Mouse (Mus musculus) neural tube, embryonic 14.5 days (tissue): ENCODE data around the gene Rpl29. TPM values are rescaled to one million over a fixed set of nuclear protein-coding genes. Genes with fewer than 3 reads are reported as not detected.

Experiments
- ATAC-seq: fragments of 200-750 bp; cut with Nextera tagmentation; 2 replicates; pipeline ENCODE4 v1.8.0; 2017; ENCODE audit warnings: low read depth, mild to moderate bottlenecking, moderate TSS enrichment, moderate library complexity
- H3K27ac ChIP-seq: fragments of 300-500 bp; sonication (generic); 2 replicates; pipeline ENCODE4 v1.5.1; 2014; ENCODE audit warnings: low read depth, mild to moderate bottlenecking, control low read depth, low read length, moderate library complexity, mixed read lengths
- H3K27me3 ChIP-seq: fragments of 300-500 bp; sonication (generic); 2 replicates; pipeline ENCODE4 v1.6.1; 2014; ENCODE audit warnings: low read length; ENCODE audit not compliant: control insufficient read depth, insufficient read depth
- H3K36me3 ChIP-seq: fragments of 300-500 bp; sonication (generic); 2 replicates; pipeline ENCODE4 v1.6.1; 2014; ENCODE audit warnings: low read length, mixed read lengths; ENCODE audit not compliant: control insufficient read depth, insufficient read depth
- H3K4me1 ChIP-seq: fragments of 300-500 bp; sonication (generic); 2 replicates; pipeline ENCODE4 v1.6.1; 2014; ENCODE audit warnings: low read length; ENCODE audit not compliant: control insufficient read depth, insufficient read depth
- H3K4me2 ChIP-seq: fragments of 300-500 bp; sonication (generic); 2 replicates; pipeline ENCODE4 v1.6.1; 2014; ENCODE audit warnings: mild to moderate bottlenecking, low read depth, low read length, control low read depth
- H3K4me3 ChIP-seq: fragments of 300-500 bp; sonication (generic); 2 replicates; pipeline ENCODE4 v1.5.1; 2014; ENCODE audit warnings: low read depth, low read length, control low read depth, mixed read lengths
- H3K9ac ChIP-seq: fragments of 300-500 bp; sonication (generic); replicated peaks from 2 replicates; pipeline ENCODE4 v1.6.1; 2014; ENCODE audit warnings: low read depth, mild to moderate bottlenecking, control low read depth, low read length, mixed read lengths
- H3K9me3 ChIP-seq: fragments of 300-500 bp; sonication (generic); 2 replicates; pipeline ENCODE4 v1.6.1; 2016; ENCODE audit warnings: low read length; ENCODE audit not compliant: control insufficient read depth
- WGBS: fragments of 180-500 bp; shearing (Covaris S2); extraction: QIAGEN DNeasy Blood & Tissue Kit; methylation state at CpG from one replicate; pipeline ENCODE4 v1.1.7; 2014; 5-methylcytosine and 5-hydroxymethylcytosine counted together
- polyA plus RNA-seq: library from polyadenylated mRNA; unstranded; fragments of >200 nt; fragmentation: Nextera tagmentation; extraction: Ambion mirVana; gene quantifications from 2 replicates; pipeline ENCODE4 v1.2.1, GENCODE M21; 2014

Rpl29 gene
- polyA plus RNA-seq, 1 experiment from 2014 or later, result 719 TPM

GRCm38 (mm10) chr9:106451899-106452298 lies 22.6 kb downstream of the Rpl29 start:
- Histone ChIP-seq H3K4me2 (no peak overlapping the region; the same call in 1 of the 2 replicates), H3K36me3 (no peaks in the 10 kb centered on the region), H3K9me3 (no peaks in the 10 kb centered on the region), H3K4me1 (peaks cover 43% of the 10 kb centered on the region), H3K27ac (no peak overlapping the region), H3K27me3 (no peaks in the 10 kb centered on the region), H3K4me3 (no peak overlapping the region), H3K9ac (no peak overlapping the region)
- WGBS, result 82% methylated on average over 2 of the region's 2 CpGs
- no peak for ATAC-seq

DNA sequence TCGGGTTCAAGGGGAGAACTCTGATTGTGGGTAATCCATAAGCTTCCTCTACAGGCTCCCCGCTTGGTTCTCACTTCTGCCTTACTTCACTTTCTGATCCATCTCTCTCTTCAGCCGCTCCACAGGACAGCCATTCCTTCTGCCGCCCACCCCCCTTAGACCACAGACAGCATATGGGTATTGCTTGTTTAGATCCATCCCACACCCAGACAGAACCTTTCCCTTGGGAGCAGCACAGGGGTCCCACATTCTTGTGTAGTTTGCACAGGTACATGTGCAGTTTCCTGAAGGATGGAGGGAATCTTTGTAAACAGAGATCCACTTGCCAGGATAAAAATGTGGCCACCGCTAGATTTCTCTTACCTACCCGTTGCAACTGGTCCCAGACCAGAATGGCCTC lies 23.1 kb downstream of the Rpl29 start:
- Histone ChIP-seq H3K9ac (peak overlapping the region; percentile 92; the same call in 1 of the 2 replicates), H3K4me2 (peak overlapping the region; percentile 91; the same call in 1 of the 2 replicates), H3K4me1 (peaks cover 47% of the 10 kb centered on the region), H3K27me3 (no peaks in the 10 kb centered on the region), H3K27ac (no peak overlapping the region), H3K4me3 (peak overlapping the region; percentile 66), H3K9me3 (no peaks in the 10 kb centered on the region), H3K36me3 (no peaks in the 10 kb centered on the region)
- ATAC-seq, result no peak
- 16% methylated on average over 6 of the region's 6 CpGs for WGBS

- ATAC-seq, result no peak
- Histone ChIP-seq H3K4me1 (peaks cover 50% of the 10 kb centered on the region), H3K4me3 (peak overlapping the region; percentile 66)
Measured at GRCm38 (mm10) chr9:106452821-106453220, 23.6 kb downstream of the Rpl29 start.

GRCm38 (mm10) chr9:106453271-106454070 lies 24.2 kb downstream of the Rpl29 start, which contains the start of gene Pcbp4:
TSS of gene Pcbp4 (plus strand) at chr9:106453291.
- peak; percentile 63 for ATAC-seq
- WGBS, result under 1% methylated on average over 49 of the region's 74 CpGs
- peaks cover 47% of the 10 kb centered on the region for H3K4me1 ChIP-seq

More at GRCm38 (mm10) chr9:106452821-106453220, 23.6 kb downstream of the Rpl29 start:
- Histone ChIP-seq H3K27me3 (no peaks in the 10 kb centered on the region), H3K36me3 (no peaks in the 10 kb centered on the region), H3K4me2 (peak overlapping the region; percentile 91), H3K27ac (peak overlapping the region; percentile 92), H3K9me3 (no peaks in the 10 kb centered on the region), H3K9ac (peak overlapping the region; percentile 92)
- WGBS, result 0% methylated on average over 7 of the region's 7 CpGs

GRCm38 (mm10) chr9:106454071-106454761 lies 25.0 kb downstream of the Rpl29 start:
- ATAC-seq, result peak; percentile 10; the same call in 1 of the 2 replicates
- Histone ChIP-seq H3K4me3 (peak overlapping the region; percentile 66), H3K4me1 (peaks cover 42% of the 10 kb centered on the region), H3K9me3 (no peaks in the 10 kb centered on the region), H3K27me3 (no peaks in the 10 kb centered on the region), H3K9ac (peak overlapping the region; percentile 92), H3K4me2 (peak overlapping the region; percentile 91), H3K36me3 (0 out of 2 replicates have a peak, but pooled peaks cover 3% of the 10 kb centered on the region), H3K27ac (peak overlapping the region; percentile 92)
- WGBS, result 1% methylated on average over 20 of the region's 20 CpGs

More at GRCm38 (mm10) chr9:106453271-106454070, 24.2 kb downstream of the Rpl29 start, which contains the start of gene Pcbp4:
- H3K4me3 ChIP-seq, result peak within 1 kb of the TSS; percentile 66
- 0 out of 2 replicates have a peak, but pooled peaks cover 2% of the 10 kb centered on the region for H3K36me3 ChIP-seq
- H3K9me3 ChIP-seq, result no peaks in the 10 kb centered on the region
- peak within 1 kb of the TSS; percentile 92 for H3K27ac ChIP-seq
- H3K27me3 ChIP-seq, result no peaks in the 10 kb centered on the region
- peak within 1 kb of the TSS; percentile 91 for H3K4me2 ChIP-seq
- H3K9ac ChIP-seq, result peak within 1 kb of the TSS; percentile 92

- peaks cover 6% of the 10 kb centered on the region; the same call in 1 of the 2 replicates for H3K36me3 ChIP-seq
- H3K4me3 ChIP-seq, result peak overlapping the region; percentile 66
- H3K27me3 ChIP-seq, result no peaks in the 10 kb centered on the region
- H3K4me2 ChIP-seq, result peak overlapping the region; percentile 91
- peak overlapping the region; percentile 92 for H3K9ac ChIP-seq
- peak overlapping the region; percentile 92 for H3K27ac ChIP-seq
- WGBS, result 2% methylated on average over 17 of the region's 17 CpGs
- no peaks in the 10 kb centered on the region for H3K9me3 ChIP-seq
- peak; percentile 28 for ATAC-seq
- H3K4me1 ChIP-seq, result peaks cover 48% of the 10 kb centered on the region
Measured at GRCm38 (mm10) chr9:106454888-106455681, 25.8 kb downstream of the Rpl29 start.

DNA sequence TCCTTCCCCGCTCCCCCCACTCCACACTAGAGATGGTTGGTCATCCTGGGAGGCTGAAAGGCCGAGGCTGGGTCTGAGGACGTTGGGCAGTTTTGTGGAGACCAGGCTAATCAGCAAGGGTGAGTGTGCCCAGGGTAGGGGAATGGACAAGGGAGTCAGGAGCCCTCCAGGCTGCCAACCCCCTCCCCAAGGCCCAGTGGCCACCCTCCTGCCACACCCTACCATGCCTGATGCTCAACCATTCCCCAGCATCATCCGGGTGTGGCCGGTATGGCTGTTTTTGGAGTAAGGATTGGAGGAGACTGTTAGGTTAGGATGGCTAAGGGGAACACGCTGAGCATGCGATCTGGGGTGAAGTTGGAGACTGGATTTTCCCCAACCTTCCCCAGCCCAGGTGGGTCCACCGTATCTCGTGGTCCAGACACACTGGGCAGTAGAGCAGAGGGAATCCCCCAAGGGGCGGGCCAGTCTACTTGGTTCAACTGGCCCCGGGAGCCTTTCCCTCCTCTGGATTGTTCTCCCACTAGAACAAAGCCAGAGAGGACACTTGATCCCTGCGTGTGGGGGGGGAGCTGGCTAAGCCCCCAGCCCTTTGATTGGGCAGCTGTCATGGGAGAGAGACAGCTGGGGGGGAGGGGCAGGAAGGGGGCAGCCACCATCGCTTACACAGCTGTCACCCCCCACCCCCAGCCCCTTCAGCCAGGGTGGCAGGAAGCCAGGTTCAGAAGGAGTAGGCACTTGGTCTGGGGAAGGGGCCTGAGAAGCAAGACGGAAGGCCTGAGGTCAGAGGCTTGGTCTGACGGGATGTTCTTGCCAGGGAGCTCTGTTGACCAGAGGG lies 27.3 kb downstream of the Rpl29 start:
- peak overlapping the region; percentile 23 for H3K4me3 ChIP-seq
- H3K9me3 ChIP-seq, result no peaks in the 10 kb centered on the region
- peak overlapping the region; percentile 92 for H3K9ac ChIP-seq
- peak overlapping the region; percentile 91 for H3K4me2 ChIP-seq
- no peak for ATAC-seq
- H3K27me3 ChIP-seq, result no peaks in the 10 kb centered on the region
- peak overlapping the region; percentile 7 for H3K27ac ChIP-seq
- peaks cover 45% of the 10 kb centered on the region for H3K4me1 ChIP-seq
- H3K36me3 ChIP-seq, result peaks cover 14% of the 10 kb centered on the region
- 26% methylated on average over 15 of the region's 15 CpGs for WGBS

DNA sequence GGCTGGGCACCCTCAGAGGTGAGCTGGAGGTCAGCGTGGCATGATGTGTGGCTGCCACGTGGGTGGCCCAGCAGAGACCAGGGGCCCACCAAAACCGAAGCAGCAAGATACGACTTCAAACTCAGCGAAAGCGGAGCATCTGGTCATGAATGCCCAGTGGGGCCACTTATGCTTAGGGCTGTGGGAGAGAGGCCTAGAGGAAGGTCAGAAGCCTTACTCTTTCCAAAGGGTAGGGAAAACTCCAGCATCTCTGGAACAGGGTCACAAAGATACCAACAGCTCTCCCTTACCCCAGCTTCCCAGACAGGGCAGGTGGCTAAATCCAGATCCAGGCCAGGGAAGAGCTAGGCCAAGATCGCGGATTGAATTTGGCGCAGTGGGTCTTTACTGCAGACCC lies 27.9 kb downstream of the Rpl29 start:
- peak overlapping the region; percentile 91 for H3K4me2 ChIP-seq
- H3K36me3 ChIP-seq, result peaks cover 21% of the 10 kb centered on the region
- WGBS, result 29% methylated on average over 9 of the region's 9 CpGs
- peaks cover 45% of the 10 kb centered on the region for H3K4me1 ChIP-seq
- H3K27ac ChIP-seq, result peak overlapping the region; percentile 34
- no peak for ATAC-seq
- H3K27me3 ChIP-seq, result no peaks in the 10 kb centered on the region
- H3K9me3 ChIP-seq, result no peaks in the 10 kb centered on the region
- H3K9ac ChIP-seq, result peak overlapping the region; percentile 92
- peak overlapping the region; percentile 23 for H3K4me3 ChIP-seq
